Mouse (Mus musculus) lung, postnatal 10 days (tissue): ENCODE measurements around the gene Mttp.

Source experiments
- DNase-seq: peaks from one replicate; pipeline ENCODE4 v3.0.0; 2021

The Mttp gene

GRCm38 (mm10) chr3:138133916-138134315 lies 10.9 kb downstream of the Mttp start:
- no peak for DNase-seq

- DNase-seq, result no peak
Observed at GRCm38 (mm10) chr3:138133463-138133862, 11.3 kb downstream of the Mttp start.

- DNase-seq, result no peak
Observed at GRCm38 (mm10) chr3:138131168-138131567, 13.6 kb downstream of the Mttp start.

GRCm38 (mm10) chr3:138130692-138131091 lies 14.1 kb downstream of the Mttp start:
- DNase-seq, result no peak

- DNase-seq, result no peak
Observed at GRCm38 (mm10) chr3:138129110-138129509, 15.7 kb downstream of the Mttp start.

- no peak for DNase-seq
Observed at GRCm38 (mm10) chr3:138123842-138124241, 20.9 kb downstream of the Mttp start.

- no peak for DNase-seq
Observed at GRCm38 (mm10) chr3:138121461-138121860, 23.3 kb downstream of the Mttp start.

- DNase-seq, result peak; percentile 24
Observed at GRCm38 (mm10) chr3:138119444-138120105, 25.2 kb downstream of the Mttp start.

GRCm38 (mm10) chr3:138118831-138119230 lies 25.9 kb downstream of the Mttp start:
- no peak for DNase-seq

- DNase-seq, result no peak
Observed at GRCm38 (mm10) chr3:138118392-138118791, 26.4 kb downstream of the Mttp start.

GRCm38 (mm10) chr3:138116871-138117270 lies 27.9 kb downstream of the Mttp start:
- peak; percentile 26 for DNase-seq

GRCm38 (mm10) chr3:138114106-138114505 lies 30.7 kb downstream of the Mttp start:
- DNase-seq, result no peak

- no peak for DNase-seq
Observed at GRCm38 (mm10) chr3:138110910-138111782, 33.6 kb downstream of the Mttp start.

- no peak for DNase-seq
Observed at GRCm38 (mm10) chr3:138106887-138107286, 37.9 kb downstream of the Mttp start.

GRCm38 (mm10) chr3:138105056-138105455 lies 39.7 kb downstream of the Mttp start:
- DNase-seq, result no peak

GRCm38 (mm10) chr3:138103690-138104089 lies 41.1 kb downstream of the Mttp start:
- DNase-seq, result no peak

GRCm38 (mm10) chr3:138101936-138102335 lies 42.8 kb downstream of the Mttp start:
- DNase-seq, result no peak

- no peak for DNase-seq
Observed at GRCm38 (mm10) chr3:138097718-138098117, 47.0 kb downstream of the Mttp start.

GRCm38 (mm10) chr3:138096263-138097028 lies 48.3 kb downstream of the Mttp start:
- no peak for DNase-seq

GRCm38 (mm10) chr3:138095718-138096117 lies 49.0 kb downstream of the Mttp start:
- peak; percentile 27 for DNase-seq

- DNase-seq, result no peak
Observed at GRCm38 (mm10) chr3:138095301-138095700, 49.5 kb downstream of the Mttp start.

GRCm38 (mm10) chr3:138083896-138084295 lies 60.9 kb downstream of the Mttp start:
- DNase-seq, result no peak

- DNase-seq, result no peak
Observed at GRCm38 (mm10) chr3:138083073-138083637, 61.6 kb downstream of the Mttp start.
